Mouse (Mus musculus): ENCODE measurements around the gene Fbrs. TPM values are rescaled to one million over a fixed set of nuclear protein-coding genes. Genes with fewer than 3 reads are reported as not detected.
"Not testable (repeated sequence)": the region's sequence is repeated elsewhere in the genome, so short reads cannot be mapped to it uniquely, and the experiment has no call there.

The Fbrs gene
- polyA plus RNA-seq (2012; rRNA removed) = 31.6 and 33.4 TPM in 2 replicates

- peak; percentile 94 to 95 for DNase-seq (ENCODE audit: extremely low spot score in 1 of 2, low spot score in 1 of 2)
These were observed at the start of gene Fbrs for GRCm38 (mm10) chr7:127478635-127479317. Fbrs (plus strand) TSS chr7:127479199.

GRCm38 (mm10) chr7:127435206-127435605 lies 43.8 kb upstream of the Fbrs start:
- no peak for DNase-seq (ENCODE audit: extremely low spot score in 1 of 2, low spot score in 1 of 2)

DNA sequence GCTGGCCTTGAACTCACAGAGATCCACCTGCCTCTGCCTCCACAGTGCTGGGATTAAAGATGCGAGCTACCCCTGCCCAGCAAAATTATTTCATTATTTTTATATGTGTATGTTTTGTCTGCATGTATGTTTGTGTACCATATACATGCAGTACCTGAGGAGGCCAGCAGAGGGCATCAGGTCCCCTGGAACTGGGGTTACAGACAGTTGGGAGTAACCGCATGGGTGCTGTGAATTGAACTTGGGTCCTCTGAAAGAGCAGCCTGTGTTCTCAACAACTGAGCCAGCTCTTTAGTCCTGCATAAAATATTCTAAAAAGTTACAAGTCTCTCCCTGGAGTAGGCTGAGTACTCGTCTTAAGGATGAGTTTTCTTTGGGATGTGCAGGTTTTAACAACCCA lies 41.3 kb upstream of the Fbrs start:
- no peak for DNase-seq (ENCODE audit: extremely low spot score in 1 of 2, low spot score in 1 of 2)

- no peak for DNase-seq (ENCODE audit: extremely low spot score in 1 of 2, low spot score in 1 of 2)
These were observed 35.0 kb upstream of the Fbrs start for GRCm38 (mm10) chr7:127443976-127444375.

GRCm38 (mm10) chr7:127448521-127449300 lies 30.3 kb upstream of the Fbrs start, which contains the start of gene Zfp689:
Zfp689 (minus strand) TSS chr7:127449158.
- DNase-seq (ENCODE audit: extremely low spot score in 1 of 2, low spot score in 1 of 2) = peak; percentile 96 to 99

- no peak for DNase-seq (ENCODE audit: extremely low spot score in 1 of 2, low spot score in 1 of 2)
These were observed 29.0 kb upstream of the Fbrs start for GRCm38 (mm10) chr7:127449966-127450365.

GRCm38 (mm10) chr7:127453056-127453455 lies 25.9 kb upstream of the Fbrs start:
- DNase-seq (ENCODE audit: extremely low spot score in 1 of 2, low spot score in 1 of 2) = no peak

DNA sequence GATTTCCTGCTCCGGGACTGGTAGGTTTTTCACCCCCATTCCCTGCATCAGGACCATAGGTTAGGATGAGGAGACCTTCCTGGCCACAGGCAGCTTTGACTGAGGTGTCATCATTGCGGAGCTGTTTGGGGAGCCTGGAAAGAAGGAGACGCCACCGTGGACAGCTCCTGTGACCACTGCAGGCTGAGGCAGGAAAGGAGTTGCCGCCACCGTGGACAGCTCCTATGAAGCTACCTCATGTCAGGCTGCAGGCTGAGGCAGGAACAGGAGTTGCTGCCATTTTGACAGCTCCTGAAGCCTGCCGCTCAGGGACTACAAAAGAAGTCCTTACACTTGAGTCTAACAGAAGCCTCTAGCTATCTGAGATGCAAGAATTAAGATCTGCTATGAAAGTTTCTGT lies 24.1 kb upstream of the Fbrs start:
- DNase-seq (ENCODE audit: extremely low spot score in 1 of 2, low spot score in 1 of 2) = no peak

DNA sequence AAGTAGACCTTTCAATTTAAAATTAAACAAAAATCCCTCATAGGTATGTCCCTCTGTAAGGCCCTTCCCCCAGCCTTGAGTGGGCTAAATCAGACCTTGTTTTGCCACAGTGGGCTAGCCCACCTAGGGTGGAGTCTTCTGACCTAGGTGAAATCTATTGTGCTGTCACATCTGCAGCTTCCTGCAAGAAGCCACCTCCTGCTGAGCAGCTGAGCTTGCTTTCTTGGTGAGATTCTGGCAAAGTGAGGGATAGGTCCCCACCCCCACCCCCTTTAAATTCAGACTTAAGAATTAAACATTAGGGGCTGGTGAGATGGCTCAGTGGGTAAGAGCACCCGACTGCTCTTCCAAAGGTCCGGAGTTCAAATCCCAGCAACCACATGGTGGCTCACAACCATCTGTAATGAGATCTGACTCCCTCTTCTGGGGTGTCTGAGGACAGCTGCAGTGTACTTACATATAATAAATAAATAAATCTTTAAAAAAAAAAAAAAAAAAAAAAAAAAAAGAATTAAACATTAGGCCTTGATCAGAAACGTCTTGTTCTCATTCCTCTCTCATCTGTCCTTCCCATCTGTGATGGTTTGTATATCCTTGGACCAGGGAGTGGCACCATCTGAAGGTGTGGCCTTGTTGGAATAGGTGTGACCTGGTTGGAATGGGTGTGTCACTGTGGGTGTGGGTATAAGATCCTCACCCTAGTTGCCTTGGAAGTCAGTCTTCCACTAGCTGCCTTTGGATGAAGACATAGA lies 20.5 kb upstream of the Fbrs start:
- DNase-seq (ENCODE audit: extremely low spot score in 1 of 2, low spot score in 1 of 2) = not testable (repeated sequence)

- DNase-seq (ENCODE audit: extremely low spot score in 1 of 2, low spot score in 1 of 2) = not testable (repeated sequence)
These were observed 19.7 kb upstream of the Fbrs start, which contains the start of gene Prr14 for GRCm38 (mm10) chr7:127459311-127459710. Prr14 (plus strand) TSS chr7:127459611.

GRCm38 (mm10) chr7:127465191-127465590 lies 13.8 kb upstream of the Fbrs start:
- no peak for DNase-seq (ENCODE audit: extremely low spot score in 1 of 2, low spot score in 1 of 2)

DNA sequence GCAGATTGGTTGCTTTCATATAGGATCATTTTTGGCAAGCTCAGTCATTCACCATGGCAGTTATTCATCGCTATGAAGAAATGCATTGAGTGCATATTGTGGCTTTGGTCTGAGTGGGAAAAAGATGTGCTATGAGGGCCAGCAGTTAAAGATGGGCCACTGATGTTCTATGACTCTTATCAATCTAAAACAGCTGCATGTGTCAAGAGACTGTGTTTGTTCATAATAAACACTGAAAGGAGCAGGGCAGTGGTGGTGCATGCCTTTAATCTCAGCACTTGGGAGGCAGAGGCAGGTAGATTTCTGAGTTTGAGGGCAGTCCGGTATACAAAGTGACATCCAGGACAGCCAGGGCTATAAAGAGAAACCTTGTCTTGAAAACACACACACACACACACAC lies 13.3 kb upstream of the Fbrs start:
- DNase-seq (ENCODE audit: extremely low spot score in 1 of 2, low spot score in 1 of 2) = not testable (repeated sequence)

- no peak for DNase-seq (ENCODE audit: extremely low spot score in 1 of 2, low spot score in 1 of 2)
These were observed 12.4 kb upstream of the Fbrs start for GRCm38 (mm10) chr7:127466606-127467005.

DNA sequence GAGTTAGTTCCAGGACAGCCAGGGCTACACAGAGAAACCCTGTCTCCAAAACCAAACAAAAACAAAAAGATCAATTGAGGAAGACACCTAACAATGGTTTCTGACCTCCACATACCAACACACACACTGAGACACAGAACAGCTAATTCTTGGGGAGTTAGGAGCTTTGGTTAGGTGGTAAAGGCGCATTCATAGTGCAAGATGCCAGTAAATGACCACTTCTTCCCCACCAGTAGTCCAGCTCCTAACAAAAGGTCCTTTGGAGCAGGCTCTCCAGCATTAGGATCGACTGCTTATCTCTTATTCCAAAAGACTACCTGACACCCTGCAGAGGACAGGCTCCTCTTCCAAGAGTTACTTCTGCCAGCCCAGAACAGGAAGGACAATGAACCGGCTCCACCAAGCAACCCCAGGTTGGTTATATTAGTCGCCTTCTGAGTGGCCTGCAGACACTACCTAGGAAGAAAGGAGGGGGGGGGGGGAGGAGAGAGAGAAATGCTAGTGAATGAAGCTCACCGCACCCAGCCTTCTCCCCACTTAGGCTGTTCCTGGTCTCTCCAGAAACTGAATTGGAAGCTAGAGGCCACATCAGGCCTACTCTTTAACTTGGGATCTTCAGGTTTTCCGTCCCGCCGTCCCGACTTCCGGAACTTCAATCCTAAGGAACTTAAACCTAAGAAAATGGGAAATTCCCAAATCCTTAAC lies 8.8 kb upstream of the Fbrs start:
- DNase-seq (ENCODE audit: extremely low spot score in 1 of 2, low spot score in 1 of 2) = no peak

DNA sequence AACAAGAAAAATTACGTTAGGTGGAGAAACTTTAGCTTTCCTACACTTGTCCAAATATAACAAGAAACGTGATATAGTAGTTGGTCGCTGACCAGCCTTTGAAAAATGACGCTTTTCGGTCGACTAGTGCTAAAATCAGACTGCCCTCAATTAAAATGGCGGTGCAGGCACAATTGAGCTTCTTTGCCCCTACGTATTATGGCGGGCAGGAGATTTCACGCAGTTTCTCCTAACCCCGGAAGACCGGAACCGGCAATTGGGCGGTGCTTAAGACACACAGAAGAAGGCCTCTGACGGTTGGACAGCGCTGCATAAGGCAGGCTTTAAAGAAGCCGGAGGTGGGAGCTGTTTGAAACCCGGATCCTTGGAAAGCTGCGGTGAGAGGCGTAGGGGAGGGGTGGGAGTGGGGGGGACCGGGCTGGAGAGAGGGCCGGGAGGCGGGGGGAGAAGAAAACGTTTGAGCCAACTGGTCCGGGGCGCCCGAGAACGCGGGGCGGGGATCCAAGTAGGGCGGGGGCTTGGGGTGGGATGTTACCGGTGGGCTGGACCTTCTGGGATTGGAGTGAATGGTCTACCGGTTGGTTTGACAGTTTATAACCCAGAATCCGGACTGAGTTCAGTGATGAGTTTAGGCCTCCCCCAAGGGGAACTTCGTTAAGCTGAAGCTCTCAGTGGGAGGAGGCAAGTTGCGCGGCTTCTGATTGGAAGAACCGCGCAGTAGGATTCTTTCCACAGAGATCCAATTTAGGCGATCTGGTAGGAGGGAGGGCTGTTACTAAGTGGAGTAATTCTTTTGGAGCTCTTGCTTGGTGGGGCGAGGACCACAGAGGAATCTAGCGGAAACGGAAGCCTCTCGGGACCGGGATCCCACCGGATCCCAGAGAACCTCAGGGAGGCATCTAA lies 8.0 kb upstream of the Fbrs start:
- peak; percentile 97 for DNase-seq (ENCODE audit: extremely low spot score in 1 of 2, low spot score in 1 of 2)

GRCm38 (mm10) chr7:127471646-127472010 lies 7.4 kb upstream of the Fbrs start:
- DNase-seq (ENCODE audit: extremely low spot score in 1 of 2, low spot score in 1 of 2) = no peak

- DNase-seq (ENCODE audit: extremely low spot score in 1 of 2, low spot score in 1 of 2) = no peak
These were observed 6.9 kb upstream of the Fbrs start for GRCm38 (mm10) chr7:127472060-127472459.

DNA sequence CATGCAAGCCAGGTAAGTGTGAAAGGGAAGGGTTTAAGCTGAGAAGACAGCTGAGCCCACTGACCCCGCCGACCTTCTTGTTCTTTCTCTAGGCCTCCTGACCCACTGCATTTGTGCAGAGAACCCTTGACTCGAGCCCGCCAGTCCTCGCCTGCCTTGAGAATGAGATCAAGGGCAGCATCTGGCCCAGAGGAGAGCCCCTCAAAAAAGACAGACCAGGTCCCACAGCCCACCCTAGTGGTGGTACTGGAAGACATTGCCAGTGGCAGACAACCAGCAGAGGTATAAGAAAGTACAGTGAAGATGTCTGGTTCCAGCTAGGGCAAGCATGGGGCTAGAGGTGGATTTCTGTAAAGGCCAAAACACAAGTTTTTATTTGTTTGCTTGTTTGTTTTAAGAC lies 5.3 kb upstream of the Fbrs start:
- DNase-seq (ENCODE audit: extremely low spot score in 1 of 2, low spot score in 1 of 2) = no peak

- DNase-seq (ENCODE audit: extremely low spot score in 1 of 2, low spot score in 1 of 2) = no peak
These were observed 4.5 kb upstream of the Fbrs start for GRCm38 (mm10) chr7:127474378-127475070.

All from frontal cortex, adult 2 months (tissue).